Comparison of ENCODE assay signal across 18 mouse cellular contexts in genomic region chr9:92613206-92613605, GRCm38 (mm10).
DNase-seq lines count a peak whose midpoint lies in the region; ATAC-seq lines count a peak whose summit lies in the region.
"Had no signal": no experiment of that assay in that cellular context is flagged by ENCODE, and none has a peak within 500 bp of the region (broad histone marks: within the 10 kb centered on the region; RNA-seq: fewer than 3 reads in every experiment).

No protein-coding gene starts in this region.

- 66% methylated on average over 8 of the region's 8 CpGs for WGBS in heart, embryonic 12.5 days

- H3K9me3 ChIP-seq in heart, embryonic 12.5 days (replicated peaks): no peaks in the 10 kb centered on the region
- H3K9me3 ChIP-seq: G1E; lung, embryonic 15.5 days; midbrain, embryonic 12.5 days had no signal

- peak; percentile 91 for DNase-seq in heart, adult 11 months
- peak; percentile 39 for DNase-seq in MN1 (ENCODE audit: low spot score)
- DNase-seq in R1 (ENCODE audit: low read depth, low spot score): peak; percentile 20
- DNase-seq in fibroblast of lung, adult 2 months (ENCODE audit: low read depth): peak; percentile 90
- DNase-seq in cerebellum, adult 11-12 months: no peak
- no peak for DNase-seq in embryo, embryonic 10.5 days (ENCODE audit: low spot score)
- DNase-seq: cerebellum, adult 9-11 months; kidney, postnatal 10 days; layer of hippocampus, adult 9-11 months; right cerebral cortex, postnatal 25 days had no signal

- H3K4me1 ChIP-seq in heart, embryonic 12.5 days (replicated peaks): no peaks in the 10 kb centered on the region
- H3K4me1 ChIP-seq: lung, embryonic 15.5 days; midbrain, embryonic 12.5 days had no signal

- no peak for ATAC-seq in heart, embryonic 12.5 days (ENCODE audit: insufficient number of reproducible peaks, low FRiP score)
- ATAC-seq: intestine, postnatal 0 days had no signal

- H3K27me3 ChIP-seq in heart, embryonic 12.5 days (replicated peaks): no peaks in the 10 kb centered on the region
- H3K27me3 ChIP-seq: lung, embryonic 15.5 days; midbrain, embryonic 12.5 days had no signal

- H3K27ac ChIP-seq in heart, embryonic 12.5 days (ENCODE audit: poor library complexity, severe bottlenecking): no peak overlapping the region
- H3K27ac ChIP-seq: heart, adult 2 months; hindbrain, embryonic 14.5 days; lung, embryonic 15.5 days; midbrain, embryonic 12.5 days had no signal

- H3K9ac ChIP-seq in heart, embryonic 12.5 days: no peak overlapping the region
- H3K9ac ChIP-seq: hindbrain, embryonic 14.5 days; lung, embryonic 15.5 days; midbrain, embryonic 12.5 days had no signal

- H3K4me2 ChIP-seq in heart, embryonic 12.5 days: no peak overlapping the region
- H3K4me2 ChIP-seq: hindbrain, embryonic 14.5 days; lung, embryonic 15.5 days; midbrain, embryonic 12.5 days had no signal

- H3K36me3 ChIP-seq in heart, embryonic 12.5 days: 0 out of 2 replicates have a peak, but pooled peaks cover 4% of the 10 kb centered on the region
- H3K36me3 ChIP-seq: lung, embryonic 15.5 days; midbrain, embryonic 12.5 days had no signal

- H3K4me3 ChIP-seq in heart, embryonic 12.5 days: no peak overlapping the region
- H3K4me3 ChIP-seq: heart, adult 2 months; lung, embryonic 15.5 days; midbrain, embryonic 12.5 days; myocyte had no signal

Comparison
In these comparisons a context has a peak if more than half of its experiments do, and no peak if none do; other contexts are left out.
1. DNase-seq: peak in heart, adult 11 months (single experiment), MN1 (single experiment), R1 (single experiment) and fibroblast of lung, adult 2 months (single experiment); none in cerebellum, adult 11-12 months (single experiment) and embryo, embryonic 10.5 days (single experiment).